Mouse (Mus musculus) gastrocnemius, adult 2 months (tissue): ENCODE data around the gene Elavl3. TPM values are rescaled to one million over a fixed set of nuclear protein-coding genes. Genes with fewer than 3 reads are reported as not detected.
"Not testable (repeated sequence)": the region's sequence is repeated elsewhere in the genome, so short reads cannot be mapped to it uniquely, and the experiment has no call there.

Experiments
- DNase-seq: peaks from one replicate; pipeline ENCODE4 v3.0.0; 2022
- H3K27ac ChIP-seq: fragments of 200-600 bp; 2 replicates; pipeline ENCODE4 v1.8.1; 2022; ENCODE audit warnings: mild to moderate bottlenecking
- H3K4me3 ChIP-seq: fragments of 200-600 bp; 2 replicates; pipeline ENCODE4 v1.8.1; 2022; ENCODE audit warnings: mild to moderate bottlenecking, moderate library complexity
- CTCF ChIP-seq: fragments of 200-600 bp; IDR thresholded peaks from 2 replicates; pipeline ENCODE4 v1.8.1; 2022; ENCODE audit warnings: antibody characterized with exemption, mild to moderate bottlenecking, moderate library complexity
- intact Hi-C: fragments of 180-260 bp; cut with DNase I; formaldehyde crosslinking; loops from one replicate; pipeline ENCODE4 v1.15.1; 2025
- long read RNA-seq, 2 experiments: library from polyadenylated mRNA; stranded (forward); transcript quantifications; one replicate each; pipeline ENCODE4 v2.0.0; 2021
- total RNA-seq, 2 experiments: library from RNA; stranded (reverse); gene quantifications; 2 replicates each; pipeline ENCODE4 v1.2.3; 2021

Gene Elavl3
- not detected for total RNA-seq
- long read RNA-seq, experiment 1: 0 reads
- long read RNA-seq, experiment 2: 0 reads

DNA sequence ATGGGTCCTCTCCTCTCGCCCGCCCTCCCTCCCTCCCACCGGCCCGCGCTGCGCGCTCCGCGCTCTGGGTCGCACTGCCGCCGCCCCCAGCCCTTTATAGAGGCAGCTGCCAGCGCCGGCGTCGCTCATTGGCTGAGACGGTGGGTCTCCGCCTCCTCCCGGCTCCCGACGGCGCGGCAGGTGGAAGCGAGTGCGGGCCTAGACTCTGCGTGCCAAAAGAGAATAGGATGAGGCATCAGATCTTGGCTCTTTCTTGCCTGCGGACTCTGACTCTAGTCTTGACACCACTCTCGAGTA is at the start of gene Elavl3:
Gene Elavl3, minus strand, starts transcription at position 66 of the 297 bp plus-strand sequence.
- TF ChIP-seq CTCF: no peak
- intact Hi-C loops: no loop called here
- Histone ChIP-seq H3K4me3 (peak within 1 kb of the TSS; percentile 67), H3K27ac (no peak within 1 kb of the TSS)
- DNase-seq: no peak

DNA sequence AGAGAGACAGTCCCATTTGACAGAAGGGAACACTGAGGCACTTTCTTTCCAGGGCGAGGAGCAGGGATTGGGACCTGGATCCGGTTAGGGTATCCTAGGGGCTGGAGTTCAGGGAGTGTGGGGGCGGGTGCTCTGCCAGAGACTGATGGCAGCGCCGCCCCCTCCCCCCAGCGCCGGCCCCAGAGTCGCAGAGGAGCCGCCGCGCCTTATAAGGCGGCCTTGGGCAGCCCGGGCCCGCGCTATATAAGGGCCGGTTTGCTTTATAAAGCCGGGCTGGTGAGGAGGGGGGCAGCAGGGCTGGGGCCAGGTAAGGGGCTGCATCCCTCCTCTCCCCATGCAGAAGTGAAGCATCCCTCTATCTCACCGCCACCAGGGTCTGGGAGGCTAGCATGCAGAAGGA is 48.1 kb upstream of the Elavl3 start:
- H3K27ac ChIP-seq: no peak overlapping the region
- no peak for DNase-seq
- intact Hi-C loops: no loop called here
- peak overlapping the region; percentile 34 for H3K4me3 ChIP-seq
- TF ChIP-seq CTCF: no peak

DNA sequence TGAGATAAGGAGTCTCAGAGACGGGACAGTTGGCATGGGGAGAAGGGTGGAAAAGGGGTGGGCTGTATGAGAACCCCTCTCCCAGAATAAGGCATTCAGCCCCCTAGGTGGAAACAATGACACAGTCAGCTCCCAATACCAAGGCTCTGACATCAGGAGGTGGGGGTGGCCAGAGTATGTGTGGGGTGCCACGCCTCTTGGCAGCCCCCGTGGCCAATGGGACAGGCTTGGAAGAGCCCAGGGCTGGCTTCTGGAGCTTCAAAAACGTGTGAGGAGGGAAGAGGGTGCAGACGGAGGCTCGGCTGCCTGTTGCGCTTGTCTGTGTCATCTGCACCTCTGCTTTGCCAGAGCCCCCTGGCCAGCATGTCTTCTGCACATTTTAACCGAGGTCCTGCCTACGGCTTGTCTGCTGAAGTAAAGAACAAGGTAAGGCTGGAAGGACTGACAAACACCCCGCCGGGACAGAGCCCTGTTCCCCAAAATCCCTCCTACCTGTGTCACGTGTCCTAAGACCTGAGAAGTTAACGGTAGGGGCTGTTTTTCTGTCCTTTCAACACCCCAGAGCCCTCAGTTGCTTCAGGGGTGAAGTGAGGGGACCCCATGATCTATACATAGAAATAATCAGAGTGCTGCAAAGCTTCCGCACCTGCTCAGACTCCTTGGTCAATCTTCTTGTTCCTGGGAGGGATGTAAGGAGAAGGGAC is 47.3 kb upstream of the Elavl3 start, which contains the start of gene Cnn1:
Gene Cnn1, plus strand, starts transcription at position 224 of the 704 bp plus-strand sequence.
- no peak within 1 kb of the TSS for H3K27ac ChIP-seq
- intact Hi-C loops: no loop called here
- H3K4me3 ChIP-seq: peak within 1 kb of the TSS; percentile 34
- no peak for TF ChIP-seq CTCF
- peak; percentile 50 for DNase-seq

DNA sequence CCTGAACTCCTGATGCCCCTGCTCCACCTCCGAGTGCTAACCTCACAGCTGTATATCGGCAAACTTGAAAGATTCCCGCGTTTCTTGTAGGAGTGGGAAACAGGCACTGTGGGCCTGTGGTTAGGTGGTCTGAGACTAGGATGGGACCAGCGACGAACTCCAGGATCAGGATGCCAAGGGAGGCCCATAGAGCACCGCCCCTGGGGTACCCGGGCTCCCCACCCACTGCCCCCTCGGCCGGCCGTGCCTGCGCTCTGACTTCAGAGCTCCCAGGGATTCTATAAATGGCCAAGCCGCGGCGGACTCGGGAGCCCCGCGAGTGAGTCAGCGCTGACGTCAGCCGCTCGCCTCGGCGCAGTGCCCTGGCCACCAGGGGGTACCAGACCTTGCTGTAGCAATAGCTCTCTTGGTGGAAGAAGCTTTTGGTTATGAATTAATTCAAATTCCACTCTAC is 44.1 kb upstream of the Elavl3 start:
- H3K27ac ChIP-seq: peak overlapping the region; percentile 72
- intact Hi-C loops: no loop called here
- H3K4me3 ChIP-seq: peak overlapping the region; percentile 71
- DNase-seq: peak; percentile 91
- peak; percentile 83 for TF ChIP-seq CTCF

DNA sequence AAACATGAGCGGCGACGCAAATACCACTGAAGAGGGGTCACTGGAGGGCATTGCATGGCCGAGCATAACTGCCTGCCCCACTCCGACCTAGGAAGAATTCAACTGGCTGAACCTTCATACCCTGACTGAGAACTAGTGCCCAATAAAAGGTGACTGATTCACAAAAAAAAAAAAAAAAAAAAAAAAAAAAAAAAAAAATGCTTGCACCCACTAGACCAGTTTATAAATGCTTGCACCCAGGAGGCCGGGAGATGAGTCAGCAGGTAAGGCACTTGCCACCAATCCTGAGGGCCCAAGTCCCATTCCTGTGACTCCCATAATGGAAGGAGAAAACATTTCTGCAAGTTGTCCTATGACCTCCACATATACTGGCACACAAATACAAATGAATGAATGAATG is 40.9 kb upstream of the Elavl3 start:
- Histone ChIP-seq H3K27ac (no peak overlapping the region), H3K4me3 (no peak overlapping the region)
- TF ChIP-seq CTCF: no peak
- intact Hi-C loops: no loop called here
- DNase-seq: no peak

DNA sequence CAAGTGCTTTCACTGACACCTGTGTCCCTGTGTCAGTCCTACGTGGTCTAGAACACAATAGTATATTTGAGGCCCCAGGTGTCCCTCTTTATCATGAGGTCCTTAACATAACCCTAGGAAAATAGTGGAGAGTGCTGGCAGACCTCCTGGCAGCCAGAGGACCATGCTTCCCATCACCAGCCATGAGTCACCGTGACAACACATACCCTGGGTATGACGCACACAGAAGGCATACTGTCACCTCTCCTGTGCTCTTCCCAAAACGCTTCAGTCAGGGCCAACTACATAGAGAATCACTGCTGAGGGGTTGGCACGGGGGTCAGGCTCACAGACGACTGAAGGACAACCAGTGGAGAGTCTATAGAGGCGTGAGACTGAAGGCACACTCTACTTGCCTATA is 38.2 kb upstream of the Elavl3 start:
- DNase-seq: no peak
- no peak for TF ChIP-seq CTCF
- H3K27ac ChIP-seq: no peak overlapping the region
- no peak overlapping the region for H3K4me3 ChIP-seq
- intact Hi-C loops: no loop called here

DNA sequence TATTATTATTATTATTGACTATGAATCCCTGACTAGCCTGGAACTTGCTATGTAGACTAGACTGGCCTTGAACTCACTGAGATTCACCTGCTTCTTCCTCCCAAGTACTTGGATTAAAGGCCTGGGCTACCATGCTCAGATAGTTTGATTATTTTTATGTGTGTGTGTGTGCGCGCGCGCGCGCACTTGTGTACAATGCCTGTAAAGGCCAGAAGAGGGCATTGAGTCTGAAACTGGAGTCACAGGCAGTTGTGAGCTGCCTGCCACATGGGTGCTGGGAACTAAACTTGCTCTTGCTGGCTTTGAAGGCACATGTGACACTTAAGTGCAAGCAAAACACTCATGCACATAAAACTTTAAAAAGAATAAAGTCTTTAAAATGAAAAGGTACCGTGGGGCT is 37.5 kb upstream of the Elavl3 start:
- intact Hi-C loops: no loop called here
- no peak overlapping the region for H3K27ac ChIP-seq
- H3K4me3 ChIP-seq: no peak overlapping the region
- DNase-seq: no peak
- TF ChIP-seq CTCF: no peak

DNA sequence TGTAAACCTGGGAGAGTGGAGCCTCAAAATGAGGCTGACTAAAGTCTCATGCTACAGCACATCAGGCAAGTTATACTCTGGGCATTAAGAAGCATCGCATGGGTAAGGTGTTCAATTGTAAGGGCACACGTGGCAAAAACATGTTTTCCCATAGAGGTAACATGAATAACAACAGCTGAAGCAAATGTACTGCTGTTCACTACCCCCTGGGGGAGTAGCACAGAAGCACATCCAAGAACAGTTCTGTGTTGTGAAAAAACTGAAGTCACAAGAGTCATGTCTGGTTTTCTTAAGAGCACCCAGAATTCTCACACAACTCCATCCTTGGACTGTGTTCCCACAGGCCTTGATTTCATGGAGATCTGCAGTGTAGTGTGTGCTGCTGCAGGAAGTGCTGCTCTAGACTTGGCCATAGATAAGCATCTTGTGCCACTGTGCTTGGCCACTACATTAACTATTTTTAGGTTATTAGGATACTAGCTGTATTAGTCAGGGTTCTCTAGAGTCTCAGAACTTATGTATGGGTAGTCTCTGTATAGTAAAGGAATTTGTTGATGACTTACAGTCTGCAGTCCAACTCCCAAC is 35.3 kb upstream of the Elavl3 start:
- intact Hi-C loops: no loop called here
- DNase-seq: no peak
- TF ChIP-seq CTCF: peak; percentile 7; the same call in 1 of the 2 replicates
- H3K27ac ChIP-seq: peak overlapping the region; percentile 5; the same call in 1 of the 2 replicates
- no peak overlapping the region for H3K4me3 ChIP-seq

DNA sequence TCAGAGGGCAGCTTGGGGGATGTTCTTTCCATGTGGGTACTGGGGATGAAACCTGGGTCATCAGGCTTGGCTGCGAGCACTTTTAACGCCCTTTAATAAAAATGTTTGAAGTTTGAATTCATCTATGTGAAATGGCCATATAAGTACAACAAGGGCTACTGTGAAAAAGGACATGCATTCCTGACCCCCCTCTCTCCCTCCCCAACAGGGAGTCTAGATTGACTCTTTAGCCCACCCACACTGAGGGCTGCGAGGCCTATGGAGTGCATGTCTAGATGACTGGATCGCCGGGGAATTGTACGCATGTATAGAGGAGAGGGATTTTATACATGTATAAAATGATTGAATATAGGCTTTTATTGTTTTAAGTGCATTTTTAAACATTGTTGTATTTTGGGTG is 34.2 kb upstream of the Elavl3 start:
- no peak for TF ChIP-seq CTCF
- intact Hi-C loops: no loop called here
- H3K4me3 ChIP-seq: peak overlapping the region; percentile 96
- peak overlapping the region; percentile 92 for H3K27ac ChIP-seq
- no peak for DNase-seq

DNA sequence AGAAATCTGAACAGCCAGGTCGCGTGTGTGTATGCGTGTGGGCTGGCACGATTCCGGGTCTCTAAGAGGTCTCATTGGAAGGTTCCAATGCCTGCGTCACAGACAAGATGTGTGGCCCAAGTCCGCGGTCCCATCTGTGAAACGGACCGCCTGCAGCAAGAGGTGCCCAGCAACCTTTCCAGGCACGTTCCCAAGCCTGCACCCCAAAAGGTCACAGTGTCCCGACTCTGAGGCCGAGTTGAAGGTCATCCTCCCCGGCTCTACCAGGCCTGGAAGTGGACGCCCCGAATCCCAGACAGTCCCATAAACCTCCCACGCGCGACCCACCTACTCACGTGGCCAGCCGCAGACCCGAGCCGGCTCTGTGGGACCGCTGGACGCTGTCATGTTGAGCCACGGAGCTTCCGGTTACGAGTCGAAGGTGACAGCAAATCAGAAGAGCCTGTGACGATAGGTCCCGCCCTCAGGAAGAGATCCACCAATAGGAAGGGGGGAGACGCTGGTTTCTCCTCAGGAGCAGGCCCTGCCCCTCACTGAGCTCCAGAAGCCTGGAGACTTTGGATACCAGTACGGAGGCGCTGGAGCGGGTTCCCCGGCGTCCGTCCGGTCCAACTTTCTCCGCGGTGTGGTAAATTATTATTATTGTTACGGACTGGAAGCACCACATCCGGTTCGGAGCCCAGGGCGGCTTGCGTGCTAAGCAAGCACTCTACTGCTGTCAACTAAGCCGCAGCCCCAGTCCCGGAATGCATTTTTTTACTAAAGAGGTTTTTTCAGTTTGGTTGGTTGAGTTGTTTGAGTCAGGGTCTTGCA is 33.4 kb upstream of the Elavl3 start, which contains the start of gene Ecsit:
Gene Ecsit, minus strand, starts transcription at position 417 of the 813 bp plus-strand sequence.
- TF ChIP-seq CTCF: no peak
- Histone ChIP-seq H3K27ac (peak within 1 kb of the TSS; percentile 92), H3K4me3 (peak within 1 kb of the TSS; percentile 96)
- intact Hi-C loops: loop anchor here (1.0 kb wide), 1 partner anchor 14 kb away; the partner anchor contains the start of genes Gm49318 and Zfp653
- DNase-seq: peak; percentile 94

DNA sequence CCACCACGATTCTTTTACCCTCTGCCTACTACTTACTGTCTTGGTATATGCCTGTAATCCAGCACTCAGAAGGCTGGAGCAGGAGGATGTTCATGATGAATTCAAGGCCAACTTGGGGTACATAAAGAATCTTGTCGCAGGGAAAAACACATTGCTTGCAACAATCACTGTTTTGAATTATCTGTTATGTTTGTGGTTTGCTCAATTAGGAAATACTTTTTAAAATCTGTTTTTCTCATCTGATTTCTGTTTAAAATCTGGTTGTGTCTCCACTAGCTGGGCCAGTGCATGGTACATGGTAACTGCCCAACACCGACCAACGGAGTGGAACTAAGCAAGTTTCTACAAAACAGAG is 32.8 kb upstream of the Elavl3 start:
- Histone ChIP-seq H3K27ac (peak overlapping the region; percentile 92), H3K4me3 (peak overlapping the region; percentile 96)
- DNase-seq: no peak
- no peak for TF ChIP-seq CTCF
- intact Hi-C loops: loop anchor here (1.0 kb wide), 1 partner anchor 13 kb away; the partner anchor contains the start of genes Gm49318 and Zfp653

DNA sequence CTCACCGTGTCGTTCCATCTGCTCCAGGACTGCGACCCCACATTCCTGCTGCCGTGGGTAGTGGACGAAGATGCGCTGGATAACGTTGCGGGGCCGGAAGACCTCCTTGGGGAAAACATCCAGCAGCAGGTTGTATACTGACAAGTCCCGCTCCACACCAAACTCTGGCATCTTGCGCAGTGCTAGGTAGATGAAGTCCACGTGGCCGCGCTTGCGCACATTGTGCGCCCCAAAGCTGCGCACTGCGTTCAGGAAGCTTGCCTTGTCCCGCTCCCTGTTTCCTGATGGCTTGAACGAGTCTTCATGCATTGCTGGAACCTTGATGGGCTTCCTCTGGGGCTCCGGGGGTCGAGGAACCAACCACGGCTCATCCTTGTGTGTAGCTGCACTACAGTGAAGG is 24.4 kb upstream of the Elavl3 start:
- TF ChIP-seq CTCF: no peak
- intact Hi-C loops: no loop called here
- no peak for DNase-seq
- H3K4me3 ChIP-seq: no peak overlapping the region
- no peak overlapping the region for H3K27ac ChIP-seq

DNA sequence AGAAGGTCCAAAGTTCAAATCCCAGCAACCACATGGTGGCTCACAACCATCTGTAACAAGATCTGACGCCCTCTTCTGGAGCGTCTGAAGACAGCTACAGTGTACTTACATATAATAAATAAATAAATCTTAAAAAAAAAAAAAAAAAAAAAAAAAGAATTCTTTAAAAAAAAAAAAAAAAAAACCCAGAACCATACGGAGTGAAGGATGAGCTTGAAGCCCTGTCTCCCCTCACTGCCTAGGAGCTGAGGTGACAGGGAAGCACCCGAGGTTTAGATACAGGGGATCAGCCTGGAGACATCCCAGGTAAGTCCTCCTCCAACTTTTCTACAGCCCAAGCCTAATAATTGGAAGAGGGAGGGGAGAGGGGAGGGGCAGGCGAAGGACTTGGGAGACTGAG is 24.0 kb upstream of the Elavl3 start:
- H3K27ac ChIP-seq, intact Hi-C loops, H3K4me3 ChIP-seq, DNase-seq: not testable (repeated sequence)
